Mouse (Mus musculus) hindbrain, embryonic 15.5 days (tissue): Measurements from ENCODE around the gene Tob2. TPM values are rescaled to one million over a fixed set of nuclear protein-coding genes. Genes with fewer than 3 reads are reported as not detected.

Experiments used
- ATAC-seq: fragments of 200-750 bp; cut with Nextera tagmentation; 2 replicates; pipeline ENCODE4 v1.8.0; 2017; ENCODE audit warnings: low read depth, moderate number of reproducible peaks, moderate TSS enrichment; ENCODE audit not compliant: low FRiP score
- H3K27ac ChIP-seq: fragments of 300-500 bp; sonication (generic); replicated peaks from 2 replicates; pipeline ENCODE4 v1.5.1; 2015; ENCODE audit warnings: mild to moderate bottlenecking, inconsistent platforms
- H3K27me3 ChIP-seq: fragments of 300-500 bp; sonication (generic); 2 replicates; pipeline ENCODE4 v1.6.1; 2015; ENCODE audit warnings: control low read depth, inconsistent platforms
- H3K36me3 ChIP-seq: fragments of 300-500 bp; sonication (generic); 2 replicates; pipeline ENCODE4 v1.6.1; 2015; ENCODE audit warnings: control low read depth, inconsistent platforms
- H3K4me1 ChIP-seq: fragments of 300-500 bp; sonication (generic); replicated peaks from 2 replicates; pipeline ENCODE4 v1.6.1; 2015; ENCODE audit warnings: control low read depth, inconsistent platforms
- H3K4me2 ChIP-seq: fragments of 300-500 bp; sonication (generic); 2 replicates; pipeline ENCODE4 v1.6.1; 2015; ENCODE audit warnings: moderate library complexity, mild to moderate bottlenecking, inconsistent platforms
- H3K4me3 ChIP-seq: fragments of 300-500 bp; sonication (generic); 2 replicates; pipeline ENCODE4 v1.5.1; 2015; ENCODE audit warnings: mild to moderate bottlenecking, inconsistent platforms
- H3K9ac ChIP-seq: fragments of 300-500 bp; sonication (generic); 2 replicates; pipeline ENCODE4 v1.6.1; 2015; ENCODE audit warnings: inconsistent platforms
- H3K9me3 ChIP-seq: fragments of 300-500 bp; sonication (generic); 2 replicates; pipeline ENCODE4 v1.6.1; 2016; ENCODE audit warnings: control low read depth, inconsistent platforms
- WGBS: fragments of 180-500 bp; shearing (Covaris S2); methylation state at CpG from one replicate; pipeline ENCODE4 v1.1.7; 2015; 5-methylcytosine and 5-hydroxymethylcytosine counted together
- polyA plus RNA-seq: library from polyadenylated mRNA; unstranded; fragments of >200 nt; fragmentation: Nextera tagmentation; extraction: Ambion mirVana; gene quantifications from 2 replicates; pipeline ENCODE4 v1.2.1, GENCODE M21; 2015

Gene Tob2
- polyA plus RNA-seq, 1 experiment from 2014 or later = 17.4 TPM

- WGBS = 63% methylated on average over 3 of the region's 3 CpGs
- Histone ChIP-seq H3K9me3 (no peaks in the 10 kb centered on the region), H3K4me2 (no peak overlapping the region), H3K27ac (no peak overlapping the region), H3K36me3 (peaks cover 13% of the 10 kb centered on the region), H3K4me1 (peaks cover 6% of the 10 kb centered on the region), H3K27me3 (no peaks in the 10 kb centered on the region), H3K4me3 (no peak overlapping the region), H3K9ac (no peak overlapping the region)
- no peak for ATAC-seq
These were observed 26.9 kb upstream of the Tob2 start for GRCm38 (mm10) chr15:81885418-81885934.

- no peaks in the 10 kb centered on the region for H3K27me3 ChIP-seq
- no peak for ATAC-seq
- no peaks in the 10 kb centered on the region for H3K36me3 ChIP-seq
- no peak overlapping the region for H3K4me2 ChIP-seq
- H3K4me3 ChIP-seq = no peak overlapping the region
- no peak overlapping the region for H3K27ac ChIP-seq
- H3K9me3 ChIP-seq = no peaks in the 10 kb centered on the region
- 87% methylated on average over 3 of the region's 3 CpGs for WGBS
- no peak overlapping the region for H3K9ac ChIP-seq
- peaks cover 25% of the 10 kb centered on the region for H3K4me1 ChIP-seq
These were observed 23.8 kb upstream of the Tob2 start for GRCm38 (mm10) chr15:81882348-81882747.

DNA sequence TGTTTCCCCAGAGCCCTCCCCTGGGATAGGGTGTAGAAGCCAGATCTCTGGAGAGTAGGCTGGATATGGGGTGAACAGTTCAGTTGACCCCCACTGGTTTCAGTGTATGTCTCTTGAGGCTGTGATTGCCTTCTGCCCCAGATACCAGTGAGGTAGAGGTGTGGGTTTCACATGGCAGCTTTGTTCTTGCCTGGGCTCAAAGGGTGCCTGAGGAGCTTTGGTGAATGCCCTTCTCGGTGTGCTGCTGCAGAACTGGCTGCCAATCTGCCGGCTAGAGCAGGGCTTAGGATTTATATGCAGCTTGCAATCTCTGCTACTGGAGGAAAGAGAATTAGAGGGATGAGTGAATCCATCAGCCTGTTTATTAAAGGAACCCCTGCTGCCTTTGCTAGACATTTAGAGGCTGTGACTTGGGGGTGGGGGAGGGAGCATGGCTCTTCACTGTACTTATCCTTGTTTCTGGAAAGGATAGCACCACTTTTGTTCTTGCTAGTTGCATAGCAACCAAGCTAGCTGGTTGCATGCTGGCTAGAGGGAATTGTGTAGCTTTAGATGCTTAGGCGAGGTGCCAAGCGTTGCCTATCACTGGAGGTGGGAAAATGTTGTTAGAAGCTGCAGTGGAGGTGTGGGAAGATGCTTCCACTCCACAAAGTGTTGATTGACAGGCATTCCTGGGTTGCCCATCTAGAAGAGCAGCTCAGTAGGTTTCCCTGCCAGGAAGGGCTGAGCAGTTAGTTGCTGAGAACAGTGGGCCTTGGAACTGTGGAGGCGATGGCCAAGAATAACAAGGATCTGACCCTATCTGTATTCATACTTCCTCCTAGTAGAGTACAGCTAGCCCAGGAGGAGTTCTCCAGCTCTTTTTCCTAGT is 21.2 kb upstream of the Tob2 start:
- Histone ChIP-seq H3K9ac (peak overlapping the region; percentile 28; the same call in 1 of the 2 replicates), H3K27me3 (no peaks in the 10 kb centered on the region), H3K27ac (peak overlapping the region; percentile 91), H3K4me3 (no peak overlapping the region), H3K4me2 (peak overlapping the region; percentile 37), H3K4me1 (peaks cover 34% of the 10 kb centered on the region), H3K9me3 (no peaks in the 10 kb centered on the region), H3K36me3 (no peaks in the 10 kb centered on the region)
- peak; percentile 92 for ATAC-seq
- 30% methylated on average over 5 of the region's 5 CpGs for WGBS

DNA sequence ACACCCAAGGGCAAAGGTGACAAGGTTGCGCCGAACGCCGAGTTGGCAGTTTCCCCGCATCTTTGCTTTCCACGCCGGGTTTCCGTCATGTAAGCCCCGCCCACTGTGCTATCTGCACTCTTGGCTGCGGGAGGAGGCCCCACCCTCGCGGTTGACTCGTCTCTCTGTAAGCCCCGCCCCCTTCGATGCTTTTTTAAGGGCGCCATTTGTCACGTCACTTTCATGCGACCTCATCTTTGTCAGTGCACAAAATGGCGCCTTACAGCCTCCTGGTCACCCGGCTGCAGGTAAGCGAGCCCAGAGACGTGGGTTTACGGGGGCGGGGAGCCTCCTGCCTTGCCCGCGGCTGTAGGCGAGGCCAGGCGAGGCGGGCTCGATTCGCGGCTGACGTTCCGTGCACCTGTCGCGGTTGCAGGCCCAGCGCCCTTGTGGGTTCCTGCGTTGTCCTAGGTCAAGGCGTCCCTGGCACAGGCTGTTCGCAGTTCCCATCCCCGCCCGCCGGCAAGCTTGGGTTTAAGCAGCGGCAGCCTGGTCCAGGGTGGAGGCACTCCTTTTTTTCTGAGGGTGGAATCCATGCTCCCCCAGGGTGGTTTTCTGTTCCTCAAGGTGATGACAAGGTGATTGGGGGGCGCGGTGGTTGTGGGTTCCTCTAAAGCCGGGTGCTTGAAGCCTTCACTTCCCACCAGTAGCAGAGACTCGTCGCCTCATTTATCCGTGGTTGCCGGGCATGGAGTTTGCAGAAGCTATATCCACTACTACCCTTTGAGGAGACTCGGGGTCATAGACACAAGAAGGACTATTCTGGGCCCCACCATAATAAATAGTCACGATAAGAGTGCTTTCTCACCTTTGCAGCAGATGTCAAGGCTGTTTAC is 13.9 kb upstream of the Tob2 start, which contains the start of gene Aco2:
Gene Aco2 (plus strand): TSS at position 48 of the 875 bp plus-strand sequence.
- H3K27me3 ChIP-seq = no peaks in the 10 kb centered on the region
- peak within 1 kb of the TSS; percentile 73 for H3K4me2 ChIP-seq
- peak; percentile 82 for ATAC-seq
- WGBS = under 1% methylated on average over 53 of the region's 53 CpGs
- H3K9me3 ChIP-seq = no peaks in the 10 kb centered on the region
- H3K36me3 ChIP-seq = peaks cover 31% of the 10 kb centered on the region
- peaks cover 39% of the 10 kb centered on the region for H3K4me1 ChIP-seq
- peak within 1 kb of the TSS; percentile 87 for H3K4me3 ChIP-seq
- H3K27ac ChIP-seq = peak within 1 kb of the TSS; percentile 98
- H3K9ac ChIP-seq = peak within 1 kb of the TSS; percentile 88

GRCm38 (mm10) chr15:81871604-81872261 is 13.1 kb upstream of the Tob2 start, which contains the start of gene Phf5a:
Gene Phf5a, minus strand, starts transcription at chr15:81871911.
- peak within 1 kb of the TSS; percentile 73 for H3K4me2 ChIP-seq
- under 1% methylated on average over 30 of the region's 30 CpGs for WGBS
- ATAC-seq = peak; percentile 87
- no peaks in the 10 kb centered on the region for H3K27me3 ChIP-seq
- H3K27ac ChIP-seq = peak within 1 kb of the TSS; percentile 98
- H3K4me1 ChIP-seq = peaks cover 39% of the 10 kb centered on the region
- peak within 1 kb of the TSS; percentile 88 for H3K9ac ChIP-seq
- no peaks in the 10 kb centered on the region for H3K9me3 ChIP-seq
- peak within 1 kb of the TSS; percentile 87 for H3K4me3 ChIP-seq
- H3K36me3 ChIP-seq = peaks cover 39% of the 10 kb centered on the region

DNA sequence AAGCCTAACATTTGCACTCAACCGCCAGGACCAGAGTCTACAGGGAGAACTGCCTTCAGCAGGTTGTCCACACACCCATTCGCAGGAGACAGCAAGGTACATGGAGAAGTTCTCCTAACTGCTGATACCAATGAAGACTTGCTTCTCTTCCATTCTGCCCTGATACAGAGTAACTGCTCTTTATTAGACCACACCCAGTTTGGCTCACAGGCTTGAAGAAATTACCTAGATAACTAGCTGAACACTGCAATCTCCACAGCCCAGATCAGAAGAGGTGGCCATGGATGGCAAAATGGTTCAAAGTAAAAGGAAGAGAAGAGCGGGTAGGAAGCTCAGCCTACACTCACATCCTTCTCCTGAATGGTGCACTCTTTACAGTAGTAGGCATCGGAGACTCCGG is 11.4 kb upstream of the Tob2 start:
- H3K27me3 ChIP-seq = no peaks in the 10 kb centered on the region
- no peak overlapping the region for H3K27ac ChIP-seq
- WGBS = 97% methylated on average over 5 of the region's 5 CpGs
- H3K36me3 ChIP-seq = peaks cover 55% of the 10 kb centered on the region
- no peaks in the 10 kb centered on the region for H3K9me3 ChIP-seq
- peaks cover 32% of the 10 kb centered on the region for H3K4me1 ChIP-seq
- no peak overlapping the region for H3K4me2 ChIP-seq
- no peak overlapping the region for H3K9ac ChIP-seq
- ATAC-seq = no peak
- no peak overlapping the region for H3K4me3 ChIP-seq

- peaks cover 11% of the 10 kb centered on the region for H3K4me1 ChIP-seq
- no peak overlapping the region for H3K4me3 ChIP-seq
- WGBS = 98% methylated on average over 7 of the region's 7 CpGs
- H3K36me3 ChIP-seq = peaks cover 46% of the 10 kb centered on the region
- H3K4me2 ChIP-seq = no peak overlapping the region
- H3K27me3 ChIP-seq = no peaks in the 10 kb centered on the region
- H3K9ac ChIP-seq = no peak overlapping the region
- H3K9me3 ChIP-seq = no peaks in the 10 kb centered on the region
- ATAC-seq = no peak
- H3K27ac ChIP-seq = no peak overlapping the region
These were observed 5.6 kb upstream of the Tob2 start for GRCm38 (mm10) chr15:81864238-81864637.

DNA sequence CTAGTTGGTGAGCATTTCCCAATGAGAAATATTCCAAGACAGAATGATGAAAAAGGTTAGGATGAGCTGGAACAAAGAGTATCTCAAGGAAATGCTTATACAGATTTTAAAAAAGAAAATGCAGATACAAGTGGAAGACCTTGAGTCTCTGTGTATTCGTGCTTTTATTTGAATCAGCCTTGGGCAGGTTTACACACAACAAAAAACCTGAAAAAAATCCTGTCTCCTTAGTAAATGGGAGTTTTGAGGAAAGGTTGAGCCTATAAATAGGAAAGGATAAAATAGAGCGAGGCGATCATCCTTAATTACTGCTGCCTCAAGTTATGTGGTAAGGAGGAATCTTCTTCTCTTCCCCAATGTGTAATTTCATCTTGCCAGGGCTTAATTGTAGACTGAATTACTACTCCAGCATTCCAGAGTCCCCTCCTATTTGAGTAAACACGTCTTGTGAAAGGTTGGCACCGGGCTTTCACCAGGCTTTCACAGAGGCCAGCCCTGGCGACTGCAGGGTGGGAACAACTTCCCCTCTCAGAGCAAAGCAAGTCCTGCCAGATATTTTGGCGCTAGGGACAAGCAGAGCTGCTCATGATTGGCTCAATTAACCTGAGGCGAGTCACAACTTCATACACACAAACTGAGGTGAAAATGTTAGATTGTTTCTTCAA is 2.0 kb upstream of the Tob2 start:
- Histone ChIP-seq H3K9ac (peak overlapping the region; percentile 25; the same call in 1 of the 2 replicates), H3K9me3 (no peaks in the 10 kb centered on the region), H3K36me3 (peaks cover 11% of the 10 kb centered on the region), H3K27me3 (no peaks in the 10 kb centered on the region), H3K4me2 (peak overlapping the region; percentile 89), H3K4me3 (peak overlapping the region; percentile 95), H3K4me1 (peaks cover 36% of the 10 kb centered on the region), H3K27ac (peak overlapping the region; percentile 97)
- WGBS = 43% methylated on average over 8 of the region's 8 CpGs
- no peak for ATAC-seq

GRCm38 (mm10) chr15:81859330-81860255 is 997 bp upstream of the Tob2 start:
- ATAC-seq = peak; percentile 85
- Histone ChIP-seq H3K4me2 (peak overlapping the region; percentile 89), H3K27me3 (no peaks in the 10 kb centered on the region), H3K9ac (peak overlapping the region; percentile 64), H3K27ac (peak overlapping the region; percentile 97), H3K36me3 (peaks cover 3% of the 10 kb centered on the region; the same call in 1 of the 2 replicates), H3K4me3 (peak overlapping the region; percentile 95), H3K9me3 (no peaks in the 10 kb centered on the region), H3K4me1 (peaks cover 43% of the 10 kb centered on the region)
- WGBS = under 1% methylated on average over 39 of the region's 39 CpGs

GRCm38 (mm10) chr15:81858138-81858516 is 469 bp downstream of the Tob2 start:
- H3K4me3 ChIP-seq = peak overlapping the region; percentile 95
- peak; percentile 24; the same call in 1 of the 2 replicates for ATAC-seq
- no peaks in the 10 kb centered on the region for H3K36me3 ChIP-seq
- H3K4me1 ChIP-seq = peaks cover 43% of the 10 kb centered on the region
- no peaks in the 10 kb centered on the region for H3K9me3 ChIP-seq
- peak overlapping the region; percentile 88 for H3K9ac ChIP-seq
- under 1% methylated on average over 23 of the region's 23 CpGs for whole genome bisulfite sequencing
- H3K27ac ChIP-seq = peak overlapping the region; percentile 97
- H3K4me2 ChIP-seq = peak overlapping the region; percentile 89
- H3K27me3 ChIP-seq = no peaks in the 10 kb centered on the region
